Mouse (Mus musculus): ENCODE measurements around the gene Hap1. TPM values are rescaled to one million over a fixed set of nuclear protein-coding genes. Genes with fewer than 3 reads are reported as not detected.
"Not testable (repeated sequence)": the region's sequence is repeated elsewhere in the genome, so short reads cannot be mapped to it uniquely, and the experiment has no call there.

The Hap1 gene
- polyA plus RNA-seq, 1 experiment, result 11.9 TPM

GRCm38 (mm10) chr11:100371981-100372558 is 16.1 kb upstream of the Hap1 start:
- TF ChIP-seq CTCF (IDR thresholded peaks at IDR 0.05; ENCODE audit: control insufficient read depth, insufficient read depth, low read length) (no peak), POLR2A (IDR thresholded peaks at IDR 0.05; ENCODE audit: borderline replicate concordance, control insufficient read depth, low read depth, low read length) (no peak)
- H3K27ac ChIP-seq (ENCODE audit: control insufficient read depth, insufficient read depth, low read depth, low read length, poor library complexity), result no peak overlapping the region
- no peaks in the 10 kb centered on the region for H3K4me1 ChIP-seq (ENCODE audit: control insufficient read depth, insufficient read depth, low read length)
- no peak overlapping the region for H3K4me3 ChIP-seq (replicated peaks; ENCODE audit: control insufficient read depth, low read depth, low read length)
- 68% methylated on average over 7 of the region's 8 CpGs for WGBS

- TF ChIP-seq POLR2A (IDR thresholded peaks at IDR 0.05; ENCODE audit: borderline replicate concordance, control insufficient read depth, low read depth, low read length) (no peak), CTCF (IDR thresholded peaks at IDR 0.05; ENCODE audit: control insufficient read depth, insufficient read depth, low read length) (no peak)
- no peak overlapping the region for H3K27ac ChIP-seq (ENCODE audit: control insufficient read depth, insufficient read depth, low read depth, low read length, poor library complexity)
- 22% methylated on average over 8 of the region's 8 CpGs for WGBS
- H3K4me3 ChIP-seq (replicated peaks; ENCODE audit: control insufficient read depth, low read depth, low read length), result no peak overlapping the region
- H3K4me1 ChIP-seq (ENCODE audit: control insufficient read depth, insufficient read depth, low read length), result no peaks in the 10 kb centered on the region
Measured at GRCm38 (mm10) chr11:100369822-100370221, 13.9 kb upstream of the Hap1 start.

GRCm38 (mm10) chr11:100369145-100369544 is 13.2 kb upstream of the Hap1 start:
- 75% methylated on average over 7 of the region's 7 CpGs for WGBS
- H3K27ac ChIP-seq (ENCODE audit: control insufficient read depth, insufficient read depth, low read depth, low read length, poor library complexity), result no peak overlapping the region

GRCm38 (mm10) chr11:100362979-100363562 is 7.1 kb upstream of the Hap1 start:
- no peak overlapping the region for H3K27ac ChIP-seq (ENCODE audit: control insufficient read depth, insufficient read depth, low read depth, low read length, poor library complexity)
- TF ChIP-seq POLR2A (IDR thresholded peaks at IDR 0.05; ENCODE audit: borderline replicate concordance, control insufficient read depth, low read depth, low read length) (no peak), CTCF (IDR thresholded peaks at IDR 0.05; ENCODE audit: control insufficient read depth, insufficient read depth, low read length) (peak; percentile 76)
- WGBS, result 13% methylated on average over 12 of the region's 12 CpGs
- no peaks in the 10 kb centered on the region for H3K4me1 ChIP-seq (ENCODE audit: control insufficient read depth, insufficient read depth, low read length)
- no peak overlapping the region for H3K4me3 ChIP-seq (replicated peaks; ENCODE audit: control insufficient read depth, low read depth, low read length)

More at GRCm38 (mm10) chr11:100369145-100369544, 13.2 kb upstream of the Hap1 start:
- TF ChIP-seq CTCF (IDR thresholded peaks at IDR 0.05; ENCODE audit: control insufficient read depth, insufficient read depth, low read length) (no peak), POLR2A (IDR thresholded peaks at IDR 0.05; ENCODE audit: borderline replicate concordance, control insufficient read depth, low read depth, low read length) (no peak)
- Histone ChIP-seq H3K4me1 (ENCODE audit: control insufficient read depth, insufficient read depth, low read length) (no peaks in the 10 kb centered on the region), H3K4me3 (replicated peaks; ENCODE audit: control insufficient read depth, low read depth, low read length) (no peak overlapping the region)

- 10% methylated on average over 8 of the region's 8 CpGs for WGBS
- H3K27ac ChIP-seq (ENCODE audit: control insufficient read depth, insufficient read depth, low read depth, low read length, poor library complexity), result no peak overlapping the region
- H3K4me3 ChIP-seq (replicated peaks; ENCODE audit: control insufficient read depth, low read depth, low read length), result no peak overlapping the region
- TF ChIP-seq POLR2A (IDR thresholded peaks at IDR 0.05; ENCODE audit: borderline replicate concordance, control insufficient read depth, low read depth, low read length) (no peak), CTCF (IDR thresholded peaks at IDR 0.05; ENCODE audit: control insufficient read depth, insufficient read depth, low read length) (peak; percentile 91)
- H3K4me1 ChIP-seq (ENCODE audit: control insufficient read depth, insufficient read depth, low read length), result no peaks in the 10 kb centered on the region
Measured at GRCm38 (mm10) chr11:100362209-100362978, 6.5 kb upstream of the Hap1 start.

- H3K27ac ChIP-seq (ENCODE audit: control insufficient read depth, insufficient read depth, low read depth, low read length, poor library complexity), result not testable (repeated sequence)
Measured at GRCm38 (mm10) chr11:100361059-100361458, 5.1 kb upstream of the Hap1 start.

GRCm38 (mm10) chr11:100360175-100360574 is 4.2 kb upstream of the Hap1 start:
- Histone ChIP-seq H3K27ac (ENCODE audit: control insufficient read depth, insufficient read depth, low read depth, low read length, poor library complexity) (no peak overlapping the region), H3K4me1 (ENCODE audit: control insufficient read depth, insufficient read depth, low read length) (no peaks in the 10 kb centered on the region), H3K4me3 (replicated peaks; ENCODE audit: control insufficient read depth, low read depth, low read length) (no peak overlapping the region)
- TF ChIP-seq POLR2A (IDR thresholded peaks at IDR 0.05; ENCODE audit: borderline replicate concordance, control insufficient read depth, low read depth, low read length) (no peak), CTCF (IDR thresholded peaks at IDR 0.05; ENCODE audit: control insufficient read depth, insufficient read depth, low read length) (no peak)
- whole genome bisulfite sequencing, result 39% methylated on average over 6 of the region's 6 CpGs

More at GRCm38 (mm10) chr11:100361059-100361458, 5.1 kb upstream of the Hap1 start:
- H3K4me1 ChIP-seq (ENCODE audit: control insufficient read depth, insufficient read depth, low read length); H3K4me3 ChIP-seq (replicated peaks; ENCODE audit: control insufficient read depth, low read depth, low read length): not testable (repeated sequence)
- no CpG with 5 or more reads among the region's 13 CpGs for WGBS

GRCm38 (mm10) chr11:100357408-100357807 is 1.5 kb upstream of the Hap1 start:
- Histone ChIP-seq H3K4me1 (ENCODE audit: control insufficient read depth, insufficient read depth, low read length) (no peaks in the 10 kb centered on the region), H3K4me3 (replicated peaks; ENCODE audit: control insufficient read depth, low read depth, low read length) (no peak overlapping the region), H3K27ac (ENCODE audit: control insufficient read depth, insufficient read depth, low read depth, low read length, poor library complexity) (no peak overlapping the region)
- WGBS, result 52% methylated on average over 5 of the region's 5 CpGs
- TF ChIP-seq CTCF (IDR thresholded peaks at IDR 0.05; ENCODE audit: control insufficient read depth, insufficient read depth, low read length) (no peak), POLR2A (IDR thresholded peaks at IDR 0.05; ENCODE audit: borderline replicate concordance, control insufficient read depth, low read depth, low read length) (no peak)

Data from bone marrow, adult 2 months (tissue).